Mouse (Mus musculus) brain, embryonic 14.5 days (tissue): ENCODE results near the gene Ggt5.

Source experiments
- CTCF ChIP-seq: fragments of 200-500 bp; IDR thresholded peaks from 2 replicates; pipeline ENCODE4 v1.5.1; 2012; ENCODE audit warnings: inconsistent platforms, mild to moderate bottlenecking, moderate library complexity, borderline replicate concordance; ENCODE audit not compliant: insufficient read depth, insufficient read length; ENCODE audit errors: extremely low read depth
- POLR2A ChIP-seq: fragments of 200-500 bp; IDR thresholded peaks from 2 replicates; pipeline ENCODE4 v1.6.1; 2012; ENCODE audit warnings: mild to moderate bottlenecking, inconsistent platforms, borderline replicate concordance; ENCODE audit not compliant: poor library complexity, insufficient read depth, insufficient read length, severe bottlenecking; ENCODE audit errors: extremely low read depth

DNA sequence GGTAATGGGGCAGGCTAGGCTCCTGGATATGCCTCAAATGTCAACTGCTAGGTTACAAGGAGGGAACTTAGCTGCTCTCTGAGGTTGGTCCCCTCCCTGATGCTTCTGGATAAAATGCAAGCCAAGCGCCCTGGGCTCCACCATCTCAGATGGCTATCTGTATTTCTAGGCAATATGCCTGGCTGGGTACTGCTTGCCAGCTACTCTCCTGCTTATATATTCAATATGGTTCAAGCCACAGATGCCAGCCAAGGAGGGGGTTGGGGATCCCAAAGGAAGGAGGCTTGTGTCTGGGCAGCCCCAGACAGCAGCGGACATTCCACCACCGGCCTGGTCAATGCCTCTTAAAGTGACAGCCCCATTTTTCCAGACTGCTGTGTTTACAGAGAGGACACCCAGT, 30.6 kb upstream of the Ggt5 start:
- no peak for TF ChIP-seq CTCF
- TF ChIP-seq POLR2A: no peak
